Mouse (Mus musculus): ENCODE data around the gene Mif4gd.

The Mif4gd gene

GRCm38 (mm10) chr11:115612410-115613137 is at the start of gene Mif4gd:
Gene Mif4gd (minus strand): TSS chr11:115612969.
- WGBS: under 1% methylated on average over 67 of the region's 80 CpGs

- WGBS: 55% methylated on average over 4 of the region's 4 CpGs
Observed at GRCm38 (mm10) chr11:115660376-115660775, 47.6 kb upstream of the Mif4gd start.

- 55% methylated on average over 6 of the region's 6 CpGs for WGBS
Observed at GRCm38 (mm10) chr11:115658521-115658920, 45.8 kb upstream of the Mif4gd start.

- 63% methylated on average over 2 of the region's 2 CpGs for WGBS
Observed at GRCm38 (mm10) chr11:115654128-115654527, 41.4 kb upstream of the Mif4gd start.

GRCm38 (mm10) chr11:115653194-115653593 is 40.4 kb upstream of the Mif4gd start:
- 42% methylated on average over 3 of the region's 3 CpGs for WGBS

- 67% methylated on average over 3 of the region's 3 CpGs for WGBS
Observed at GRCm38 (mm10) chr11:115651680-115652079, 38.9 kb upstream of the Mif4gd start.

GRCm38 (mm10) chr11:115649706-115650105 is 36.9 kb upstream of the Mif4gd start:
- 29% methylated on average over 10 of the region's 10 CpGs for WGBS

- 14% methylated on average over 6 of the region's 6 CpGs for WGBS
Observed at GRCm38 (mm10) chr11:115647459-115647858, 34.7 kb upstream of the Mif4gd start.

GRCm38 (mm10) chr11:115646439-115646838 is 33.7 kb upstream of the Mif4gd start:
- 91% methylated on average over 9 of the region's 9 CpGs for WGBS

- WGBS: 80% methylated on average over 14 of the region's 14 CpGs
Observed at GRCm38 (mm10) chr11:115645498-115645897, 32.7 kb upstream of the Mif4gd start.

GRCm38 (mm10) chr11:115644308-115644707 is 31.5 kb upstream of the Mif4gd start:
- 91% methylated on average over 13 of the region's 13 CpGs for WGBS

- WGBS: 76% methylated on average over 10 of the region's 10 CpGs
Observed at GRCm38 (mm10) chr11:115643265-115643664, 30.5 kb upstream of the Mif4gd start.

- WGBS: 92% methylated on average over 2 of the region's 2 CpGs
Observed at GRCm38 (mm10) chr11:115642705-115643104, 29.9 kb upstream of the Mif4gd start.

GRCm38 (mm10) chr11:115641664-115642036 is 28.9 kb upstream of the Mif4gd start:
- WGBS: 79% methylated on average over 4 of the region's 4 CpGs

GRCm38 (mm10) chr11:115640978-115641663 is 28.4 kb upstream of the Mif4gd start:
- 27% methylated on average over 14 of the region's 14 CpGs for WGBS

- WGBS: 81% methylated on average over 3 of the region's 4 CpGs
Observed at GRCm38 (mm10) chr11:115640311-115640828, 27.6 kb upstream of the Mif4gd start.

GRCm38 (mm10) chr11:115639540-115639939 is 26.8 kb upstream of the Mif4gd start:
- 81% methylated on average over 4 of the region's 4 CpGs for WGBS

GRCm38 (mm10) chr11:115638498-115639409 is 26.0 kb upstream of the Mif4gd start:
- 79% methylated on average over 5 of the region's 5 CpGs for WGBS

- WGBS: 79% methylated on average over 3 of the region's 3 CpGs
Observed at GRCm38 (mm10) chr11:115636960-115637359, 24.2 kb upstream of the Mif4gd start.

- WGBS: 70% methylated on average over 8 of the region's 8 CpGs
Observed at GRCm38 (mm10) chr11:115635484-115635883, 22.7 kb upstream of the Mif4gd start.

GRCm38 (mm10) chr11:115635041-115635440 is 22.3 kb upstream of the Mif4gd start:
- WGBS: 86% methylated on average over 8 of the region's 8 CpGs

GRCm38 (mm10) chr11:115634109-115634508 is 21.3 kb upstream of the Mif4gd start:
- WGBS: 66% methylated on average over 4 of the region's 4 CpGs

All from cerebral cortex, adult 2 months (tissue).